Mouse (Mus musculus): Measurements from ENCODE around the gene Map3k7.

The Map3k7 gene

DNA sequence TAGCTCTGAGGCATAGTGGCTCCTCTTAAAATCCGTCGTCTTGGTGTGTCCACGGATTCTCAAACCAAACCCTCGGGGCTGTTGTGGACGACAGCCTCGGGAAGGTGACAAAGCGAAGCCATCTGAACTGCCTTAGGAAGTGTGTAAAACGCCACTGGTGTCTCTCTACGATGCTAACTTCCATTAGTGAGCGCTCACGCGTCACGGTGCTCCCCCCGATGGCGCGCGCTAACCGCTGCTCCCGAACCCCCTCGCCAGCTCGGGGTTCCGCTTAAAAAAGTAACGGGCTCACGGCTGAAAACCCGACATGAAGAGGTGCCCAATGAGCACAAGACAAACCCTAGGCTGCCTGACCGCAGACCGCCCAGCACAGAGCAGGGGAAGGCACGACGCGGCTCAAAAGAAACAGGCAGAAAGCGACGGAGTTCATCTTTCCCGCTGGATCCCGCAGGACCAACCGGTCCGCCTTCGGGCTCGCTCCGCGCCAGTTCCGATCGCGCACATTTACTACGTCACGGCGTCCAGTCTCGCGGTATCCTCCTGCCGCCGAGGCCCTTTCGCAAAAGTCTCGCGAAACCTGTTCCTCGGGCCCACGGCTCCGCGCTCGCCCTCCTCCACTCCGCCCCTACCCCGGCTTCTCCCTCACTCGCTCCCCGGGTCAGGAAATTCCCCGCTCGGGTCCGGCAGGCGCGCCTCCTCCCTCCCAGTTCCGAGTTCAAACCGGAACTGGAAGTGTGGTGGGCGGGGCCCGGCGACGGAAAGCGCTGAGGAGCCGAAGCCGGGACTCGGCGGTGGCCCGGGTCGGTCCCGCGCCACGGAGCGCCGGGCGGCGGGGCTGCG is at the start of gene Map3k7:
Gene Map3k7 (plus strand): TSS at position 744 of the 840 bp plus-strand sequence.
- peak; percentile 90 for DNase-seq (ENCODE audit: low read depth, low spot score)

DNA sequence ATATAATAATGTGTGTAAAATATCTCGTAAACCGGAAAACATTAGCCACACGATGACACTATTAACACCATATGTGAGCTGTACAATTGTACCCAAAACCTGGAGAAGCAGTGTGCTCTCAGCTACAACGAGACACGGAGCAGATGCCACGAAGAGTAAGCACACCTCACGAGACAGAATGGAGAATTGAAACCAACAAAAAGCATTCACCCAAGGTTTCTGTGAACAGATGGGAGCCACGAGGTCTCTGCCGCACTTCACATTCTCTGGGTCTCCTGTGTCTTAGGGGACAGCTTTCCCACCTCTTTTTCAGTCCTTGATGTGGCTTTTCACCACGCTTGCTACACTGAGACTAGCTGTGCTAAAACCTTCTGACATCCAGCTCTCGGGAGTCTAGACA is 48.8 kb upstream of the Map3k7 start:
- no peak for DNase-seq (ENCODE audit: low read depth, low spot score)

DNA sequence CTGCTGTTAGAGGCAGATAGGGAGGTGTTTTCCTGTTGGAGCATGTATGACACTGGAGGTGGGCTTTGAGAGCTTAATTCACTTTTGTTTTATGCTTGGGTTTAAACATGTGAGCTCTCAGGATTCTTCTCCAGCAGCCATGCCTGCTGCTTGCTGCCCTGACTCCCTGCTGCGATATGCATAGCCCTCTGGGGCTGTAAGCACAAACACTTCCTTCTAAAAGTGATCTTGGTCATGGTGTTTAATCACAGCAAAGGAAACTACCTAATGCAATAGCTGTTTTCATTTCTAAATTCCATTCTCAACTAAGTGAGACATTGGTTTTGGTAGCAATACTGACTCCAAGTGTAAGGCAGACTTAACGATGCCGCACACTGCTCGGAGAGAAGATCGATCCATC is 45.2 kb upstream of the Map3k7 start:
- DNase-seq (ENCODE audit: low read depth, low spot score): no peak

DNA sequence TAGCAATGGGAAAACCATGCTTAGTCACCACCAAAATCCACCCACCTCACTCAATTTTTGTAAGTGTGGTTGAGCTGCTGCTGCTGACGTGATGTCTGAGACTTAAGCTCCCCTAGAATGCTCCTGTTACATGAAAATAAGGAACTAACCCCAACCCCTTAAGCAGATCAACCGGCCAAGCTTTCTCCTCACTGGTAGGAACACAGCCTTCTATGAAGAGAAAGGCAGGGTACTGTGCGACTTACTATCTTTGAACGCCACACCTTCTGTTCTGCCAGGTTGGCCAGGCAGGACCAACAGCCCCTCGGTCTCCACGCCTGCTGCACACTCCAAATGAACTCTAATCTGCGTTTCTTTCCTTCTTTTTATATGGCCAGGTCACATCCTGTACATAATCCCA is 41.7 kb upstream of the Map3k7 start:
- DNase-seq (ENCODE audit: low read depth, low spot score): no peak

DNA sequence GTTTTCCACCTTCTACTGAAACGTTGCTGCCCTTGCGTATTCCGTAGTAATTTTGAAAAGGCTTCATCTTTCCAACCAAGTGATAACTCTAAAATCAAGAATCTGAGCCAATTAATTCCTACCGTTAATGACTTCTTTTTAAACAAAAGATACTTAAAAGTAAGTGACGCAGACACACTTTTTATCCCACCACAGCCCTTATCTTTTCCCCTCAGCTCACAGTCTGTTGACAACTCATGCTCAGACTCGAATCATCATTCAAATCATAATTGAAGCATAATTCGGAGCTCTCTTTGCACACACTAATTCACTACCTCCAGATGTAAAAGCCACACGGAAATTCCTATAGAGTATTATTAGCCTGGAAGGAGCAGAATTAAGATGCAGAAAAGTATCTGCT is 40.5 kb upstream of the Map3k7 start:
- no peak for DNase-seq (ENCODE audit: low read depth, low spot score)

DNA sequence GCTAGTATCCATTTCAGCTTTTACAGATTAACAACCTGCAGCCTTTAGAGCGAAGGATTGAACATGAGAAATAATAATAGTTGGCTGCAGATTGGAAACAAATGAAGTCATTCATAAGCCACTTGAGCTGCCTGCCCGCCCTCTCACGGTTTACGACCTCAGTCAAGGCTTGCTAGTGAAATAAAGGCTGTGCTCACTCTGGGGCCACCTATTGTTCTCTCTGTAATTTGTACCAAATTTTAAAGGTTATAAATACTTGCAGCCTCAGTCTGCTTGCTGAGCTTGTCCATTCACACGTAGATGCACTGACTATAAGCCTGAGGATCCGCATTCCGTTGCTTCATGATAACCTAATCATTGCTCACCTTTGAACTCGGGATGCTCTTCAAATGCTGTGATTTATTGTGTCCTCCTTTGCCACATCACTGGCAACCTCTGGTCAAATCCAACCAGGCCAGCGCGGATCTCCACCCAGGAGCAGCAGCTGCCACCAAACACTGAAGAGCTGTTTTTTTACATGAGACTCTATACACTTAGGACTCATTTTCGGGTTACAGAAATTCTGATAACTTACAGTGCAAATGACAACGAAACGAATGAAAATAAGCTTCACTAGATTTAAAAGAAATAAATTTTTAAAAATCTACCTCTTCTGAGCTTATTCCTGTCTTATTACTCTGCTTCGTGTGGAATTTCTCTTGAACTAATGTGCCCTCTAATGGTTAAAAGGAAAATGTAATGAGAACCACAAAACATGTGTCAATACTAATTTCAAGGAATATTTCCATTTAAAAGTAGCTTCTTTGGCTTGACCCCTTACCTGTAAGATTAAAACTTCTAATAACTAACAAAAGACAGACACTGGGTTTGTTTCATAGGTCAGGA is 39.4 kb upstream of the Map3k7 start:
- DNase-seq (ENCODE audit: low read depth, low spot score): no peak

DNA sequence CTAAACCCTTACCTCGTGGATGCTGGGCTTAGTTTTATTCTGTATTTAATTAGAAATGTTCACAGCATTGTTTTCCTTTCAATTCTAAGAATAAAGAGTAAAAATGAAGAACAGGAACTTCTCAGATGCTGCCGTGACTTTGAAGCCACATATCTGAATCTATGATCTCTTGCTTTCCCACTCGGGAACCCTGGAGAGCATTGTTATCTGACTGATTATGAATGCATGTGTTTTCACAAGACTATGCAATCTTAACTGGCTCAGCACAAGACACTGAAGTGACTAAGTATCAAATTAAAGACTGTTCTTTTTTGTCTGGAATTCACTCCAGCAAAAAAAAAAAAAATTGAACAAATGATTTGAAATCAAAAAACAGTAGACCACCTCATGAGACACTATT is 30.7 kb upstream of the Map3k7 start:
- no peak for DNase-seq (ENCODE audit: low read depth, low spot score)

DNA sequence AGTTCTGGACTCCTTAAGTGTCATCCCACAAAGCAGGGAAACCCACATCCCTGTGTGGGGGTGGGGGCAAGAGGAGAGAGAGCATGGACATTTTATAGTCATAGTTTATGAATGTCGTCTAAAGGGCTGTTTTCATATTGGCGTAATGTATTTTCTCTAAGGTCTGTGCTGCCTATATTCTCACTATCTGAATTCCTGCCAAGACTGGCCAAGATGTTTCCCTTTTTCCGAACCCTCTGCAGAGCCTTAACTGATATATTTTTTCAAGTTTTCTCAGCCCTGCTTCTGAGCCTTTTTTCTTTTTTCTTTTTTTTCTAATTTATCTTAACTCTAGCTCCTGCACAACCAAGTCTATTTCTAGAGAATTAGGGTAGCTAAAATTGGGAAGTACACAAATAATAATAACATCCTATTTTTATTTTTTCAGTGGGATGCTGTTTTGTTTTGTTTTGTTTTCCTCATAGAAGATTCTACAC is 28.0 kb upstream of the Map3k7 start:
- no peak for DNase-seq (ENCODE audit: low read depth, low spot score)

DNA sequence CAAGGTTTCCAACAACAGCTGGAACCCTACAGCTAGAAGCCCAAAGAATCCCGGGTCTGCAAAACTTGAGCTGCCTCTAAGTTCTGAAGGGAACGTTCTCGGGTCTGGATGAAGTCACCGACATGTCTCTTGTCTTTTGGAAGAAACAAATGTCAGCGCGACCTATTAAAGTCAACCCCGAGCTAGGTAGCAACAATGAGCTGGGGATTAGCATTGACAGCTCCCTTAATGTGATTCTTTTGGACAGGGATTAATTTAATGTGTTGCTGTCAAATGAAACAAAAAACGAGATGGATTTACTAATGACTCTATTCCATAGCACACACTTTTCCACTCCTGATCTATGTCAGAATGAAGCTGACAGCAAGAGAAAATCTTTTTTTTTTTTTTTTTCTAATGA is 27.5 kb upstream of the Map3k7 start:
- DNase-seq (ENCODE audit: low read depth, low spot score): no peak

DNA sequence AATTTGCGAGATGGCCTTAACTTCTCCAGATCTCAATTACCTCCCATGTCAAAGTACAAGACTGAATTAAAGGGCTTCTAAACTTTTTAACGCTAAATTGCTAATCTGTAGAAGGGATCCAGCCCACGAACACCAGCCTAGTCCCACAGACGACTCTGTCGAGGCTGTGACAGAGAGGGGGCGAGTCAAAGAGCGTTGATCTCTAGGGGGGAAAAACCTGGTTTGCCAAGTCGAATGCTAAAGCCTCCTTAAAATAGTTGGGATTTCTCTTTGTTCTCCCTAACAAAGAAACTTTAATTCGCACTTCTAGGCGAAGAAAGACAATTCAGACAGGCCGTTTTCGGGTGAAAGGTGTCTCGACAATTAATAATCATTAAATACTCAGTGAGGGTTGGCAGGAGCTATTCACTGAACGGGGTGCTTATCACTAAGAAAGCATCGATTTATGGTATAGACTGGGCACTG is 27.0 kb upstream of the Map3k7 start:
- no peak for DNase-seq (ENCODE audit: low read depth, low spot score)

DNA sequence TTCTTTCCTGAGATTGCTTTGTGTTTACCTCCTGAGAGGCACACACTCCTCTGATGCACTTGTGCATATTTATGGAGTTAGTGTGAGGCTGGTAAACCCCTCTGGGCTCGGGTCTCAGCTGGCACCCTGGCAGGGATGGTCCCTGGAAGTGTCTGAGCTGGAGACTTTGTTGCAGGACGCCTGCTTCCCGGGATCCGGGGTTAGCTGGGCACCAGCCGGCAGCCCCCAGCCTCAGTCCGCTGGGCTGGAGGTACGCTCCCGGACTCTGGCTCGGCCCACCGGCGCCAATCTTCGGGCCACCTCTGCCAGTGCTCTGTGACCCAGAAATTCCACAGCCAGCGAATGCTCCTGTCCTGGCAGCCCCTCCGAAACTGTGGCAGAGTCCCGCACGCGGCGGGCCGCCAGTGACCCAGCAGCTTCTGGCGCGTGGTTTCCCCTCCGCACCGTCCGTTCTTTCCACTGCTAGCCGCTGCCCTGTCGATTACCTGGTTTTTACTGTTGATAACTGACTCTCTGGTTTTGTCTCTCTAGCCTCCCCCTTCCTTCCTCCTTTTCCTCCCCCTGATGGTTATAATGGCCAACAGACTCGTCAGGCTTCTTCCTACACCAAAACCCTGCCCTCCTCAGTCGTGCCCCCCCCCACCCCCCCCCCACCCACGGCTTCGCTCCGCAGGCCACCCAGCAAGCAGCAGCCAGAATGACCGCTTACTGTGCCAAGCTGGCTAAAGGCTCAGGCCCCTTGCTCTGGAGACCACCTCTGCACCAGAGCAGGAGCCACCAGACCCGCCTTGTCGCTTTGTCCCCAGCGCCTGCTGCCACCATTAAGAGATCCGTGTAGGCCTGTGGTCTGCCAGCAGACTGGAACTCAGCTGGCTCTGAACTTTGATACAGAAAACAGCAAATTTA is 26.3 kb upstream of the Map3k7 start:
- no peak for DNase-seq (ENCODE audit: low read depth, low spot score)

DNA sequence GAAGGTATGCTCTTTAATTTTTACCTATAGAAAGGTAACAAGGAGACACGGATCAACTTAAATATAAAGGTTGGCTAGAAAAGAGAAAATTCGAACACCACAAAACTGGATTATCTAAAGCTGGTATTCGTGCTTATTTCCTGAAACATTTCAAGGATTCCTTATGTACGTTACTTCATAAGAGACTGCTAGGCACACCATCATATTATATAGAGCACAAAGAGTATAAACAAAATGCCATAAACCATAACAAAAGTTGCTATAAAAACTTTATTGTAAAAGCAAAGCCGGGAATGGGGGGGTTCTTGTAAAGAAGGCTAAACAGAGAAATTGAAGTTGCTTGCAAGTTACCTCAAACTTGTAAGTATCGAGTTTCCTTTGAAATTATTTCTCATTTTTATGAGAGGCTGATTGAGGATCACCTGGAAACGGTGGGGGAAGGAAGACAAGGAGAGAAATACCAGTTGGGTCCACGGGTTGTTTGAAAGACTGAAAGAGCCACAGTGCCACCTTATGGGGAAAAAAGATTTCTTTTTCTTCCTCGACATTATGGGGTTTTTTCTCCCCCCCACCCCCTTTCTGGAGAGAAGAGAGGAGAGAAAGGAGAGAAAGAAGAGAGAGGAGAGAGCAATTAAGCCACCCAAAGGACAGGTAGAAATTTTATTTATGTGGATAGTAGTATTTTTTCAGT is 25.3 kb upstream of the Map3k7 start:
- DNase-seq (ENCODE audit: low read depth, low spot score): no peak

DNA sequence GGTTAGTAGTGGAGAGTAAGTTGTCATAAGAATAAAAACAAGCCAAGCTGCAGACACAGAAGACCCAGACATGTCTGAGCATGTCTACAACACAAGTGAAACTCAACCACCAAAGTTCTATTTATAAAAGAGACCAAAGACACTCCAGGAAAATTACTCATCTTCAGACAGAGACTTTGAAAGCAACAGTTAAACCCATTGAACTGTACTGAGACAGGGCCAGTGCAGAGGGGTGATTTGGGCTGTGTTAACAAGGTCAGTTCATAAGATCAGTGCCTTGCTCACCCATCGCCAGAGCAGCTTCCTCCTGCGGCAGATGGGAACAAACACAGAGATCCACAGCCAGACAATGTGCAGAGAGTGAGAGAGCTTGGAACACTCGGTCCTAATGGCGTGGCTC is 22.3 kb upstream of the Map3k7 start:
- DNase-seq (ENCODE audit: low read depth, low spot score): no peak

DNA sequence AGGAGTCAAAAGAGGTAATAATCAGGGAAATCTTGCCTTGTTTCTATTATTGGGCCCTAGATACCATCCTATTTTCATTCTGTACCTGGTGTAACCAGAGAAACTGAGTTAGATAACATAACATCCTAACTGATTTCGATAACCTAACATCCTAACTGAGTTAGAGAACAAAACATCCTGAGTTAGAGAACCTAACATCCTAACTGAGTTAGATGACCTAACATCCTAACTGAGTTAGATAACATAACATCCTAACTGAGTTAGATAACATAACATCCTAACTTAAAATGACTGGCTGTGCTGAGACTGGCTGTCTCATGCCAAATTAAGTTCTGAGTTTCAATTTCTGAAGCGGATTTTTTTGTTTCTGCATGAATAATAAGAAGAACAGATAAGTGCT is 20.9 kb upstream of the Map3k7 start:
- DNase-seq (ENCODE audit: low read depth, low spot score): no peak

DNA sequence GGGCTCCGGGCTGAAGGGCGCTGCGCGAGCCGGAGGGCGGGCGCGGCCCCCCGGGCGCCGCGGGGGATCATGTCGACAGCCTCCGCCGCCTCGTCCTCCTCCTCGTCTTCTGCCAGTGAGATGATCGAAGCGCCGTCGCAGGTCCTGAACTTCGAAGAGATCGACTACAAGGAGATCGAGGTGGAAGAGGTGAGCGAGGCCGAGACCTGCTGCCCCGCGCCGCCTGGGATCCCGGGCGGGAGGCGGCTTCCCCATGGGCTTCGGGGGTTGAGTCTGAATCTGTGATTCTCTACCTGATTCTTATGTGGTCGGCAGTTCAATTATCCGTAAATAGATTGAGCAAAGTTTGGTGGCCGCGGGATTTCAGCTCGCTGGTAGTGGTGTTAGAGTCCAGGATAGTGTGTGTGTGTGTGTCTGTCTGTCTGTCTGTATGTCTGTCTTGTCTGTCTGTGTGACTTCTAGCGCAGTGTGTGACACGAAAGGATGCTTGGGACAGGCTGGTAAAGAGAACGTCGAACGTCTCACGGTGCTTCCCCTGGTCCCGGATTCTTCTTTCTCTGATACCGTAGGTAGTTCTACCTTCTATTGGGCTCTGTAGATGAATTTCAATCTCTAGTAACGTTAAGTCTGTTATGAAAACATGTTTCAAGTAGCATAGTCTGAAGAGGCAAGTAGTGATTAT is 438 bp downstream of the Map3k7 start:
- no peak for DNase-seq (ENCODE audit: low read depth, low spot score)

DNA sequence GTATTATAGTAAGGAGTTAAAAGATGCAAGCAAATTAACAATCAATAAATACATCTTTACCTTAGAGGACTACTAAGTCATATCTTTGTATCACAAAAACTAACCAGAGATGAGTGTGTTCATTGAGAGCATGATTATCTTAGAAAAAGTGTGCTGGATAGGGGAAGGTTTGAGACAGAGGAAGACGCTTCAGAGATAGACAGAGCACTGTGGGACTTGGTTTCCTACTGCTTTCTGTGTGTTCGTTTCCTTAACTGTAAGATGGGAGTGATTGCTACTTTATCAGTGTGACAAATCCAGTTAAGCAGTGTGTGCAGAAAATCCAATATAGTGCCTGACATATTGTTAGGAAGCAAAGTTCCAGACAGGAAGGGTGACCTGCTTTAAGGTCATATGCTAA is 1.3 kb downstream of the Map3k7 start:
- no peak for DNase-seq (ENCODE audit: low read depth, low spot score)

DNA sequence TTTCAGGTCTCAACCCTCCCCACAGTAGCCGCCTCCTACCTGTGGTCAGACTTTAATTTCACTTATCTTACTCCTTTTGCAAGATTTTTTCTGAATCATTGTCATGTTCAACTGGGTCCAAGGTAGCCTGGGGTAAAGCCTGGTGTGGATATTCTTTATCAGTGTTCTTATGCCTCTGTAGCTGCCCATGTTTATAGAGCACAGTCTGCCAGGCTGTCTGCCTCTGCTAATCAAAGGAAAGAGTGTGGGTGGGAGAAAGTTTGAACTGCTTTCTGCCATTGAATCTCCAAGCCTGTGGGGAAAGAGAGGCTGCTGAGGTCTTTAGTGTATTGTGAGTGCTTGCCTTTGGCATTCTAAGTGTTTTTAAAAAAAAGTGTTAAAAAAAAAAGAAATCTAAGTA is 7.5 kb downstream of the Map3k7 start:
- no peak for DNase-seq (ENCODE audit: low read depth, low spot score)

DNA sequence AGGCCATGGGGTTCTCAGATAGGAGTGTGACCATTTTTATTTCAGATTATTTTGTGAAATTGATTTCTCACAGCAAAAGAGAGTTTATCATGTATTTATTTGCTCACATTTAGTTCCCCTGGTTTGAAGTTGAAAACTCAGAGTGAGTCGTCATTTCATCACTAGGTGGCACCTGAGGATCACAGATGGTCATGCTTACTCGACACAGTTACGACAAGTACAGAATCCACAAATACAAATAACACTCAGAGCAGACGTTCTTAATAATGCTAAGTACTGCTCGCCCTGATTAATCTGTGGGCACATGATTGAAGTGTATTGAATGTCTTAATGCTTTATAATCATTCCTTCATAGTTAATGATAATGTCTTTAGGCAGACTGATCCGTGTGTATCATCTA is 8.3 kb downstream of the Map3k7 start:
- DNase-seq (ENCODE audit: low read depth, low spot score): no peak

DNA sequence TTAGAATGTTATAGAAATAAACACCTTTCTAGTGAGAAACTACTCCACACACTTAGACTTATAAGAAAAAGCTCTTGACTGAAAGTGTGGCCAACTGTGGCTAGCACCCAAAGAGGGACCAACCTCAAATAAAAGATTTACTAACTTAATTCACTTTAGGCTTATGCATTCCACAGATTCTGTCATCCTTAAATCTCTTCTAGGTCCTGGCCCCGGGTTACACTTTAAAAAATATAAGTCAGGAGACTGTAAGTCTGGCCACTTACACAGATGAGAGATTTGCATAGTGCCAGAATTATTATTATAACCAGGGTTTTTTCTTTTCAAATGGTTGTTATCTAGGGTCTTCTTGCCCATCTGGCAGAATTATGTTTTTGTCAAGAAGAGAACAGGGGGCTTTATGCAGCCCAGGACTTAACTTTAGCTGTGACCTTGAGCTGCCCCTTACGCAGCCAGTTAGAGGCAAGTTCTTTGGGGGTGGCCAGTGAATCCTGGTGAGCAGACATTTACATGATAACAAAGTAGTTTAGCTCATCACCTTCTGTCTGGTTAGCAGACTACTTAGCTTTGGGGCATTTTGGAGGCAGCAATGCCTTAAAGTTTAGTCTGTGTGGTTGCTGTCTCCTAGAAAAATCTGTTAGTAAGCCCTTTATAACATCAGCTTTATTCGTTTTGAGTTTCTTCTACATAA is 11.5 kb downstream of the Map3k7 start:
- DNase-seq (ENCODE audit: low read depth, low spot score): no peak

DNA sequence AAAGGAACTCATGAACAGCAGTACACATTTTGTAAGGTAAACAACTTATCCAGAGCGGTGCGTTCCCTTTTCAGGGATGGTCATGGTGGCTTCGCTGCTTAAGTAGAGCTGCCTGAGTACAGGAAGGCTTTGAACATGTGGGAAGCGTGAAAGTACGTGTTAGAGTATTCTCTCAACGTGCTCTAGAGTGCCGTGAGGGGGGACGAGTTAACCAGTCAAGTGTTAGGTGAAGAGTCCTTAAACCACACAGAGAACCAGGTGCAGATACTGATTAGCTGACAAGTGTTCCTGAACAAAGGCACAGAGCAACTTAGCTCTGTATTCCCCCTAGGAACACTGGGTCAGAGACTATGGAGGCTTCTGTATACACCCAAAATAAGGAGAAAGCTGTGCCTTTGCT is 18.0 kb downstream of the Map3k7 start:
- DNase-seq (ENCODE audit: low read depth, low spot score): no peak

All from telencephalon, adult 2 months (tissue).